Mouse (Mus musculus): ENCODE measurements around the gene Rhno1.

DNA sequence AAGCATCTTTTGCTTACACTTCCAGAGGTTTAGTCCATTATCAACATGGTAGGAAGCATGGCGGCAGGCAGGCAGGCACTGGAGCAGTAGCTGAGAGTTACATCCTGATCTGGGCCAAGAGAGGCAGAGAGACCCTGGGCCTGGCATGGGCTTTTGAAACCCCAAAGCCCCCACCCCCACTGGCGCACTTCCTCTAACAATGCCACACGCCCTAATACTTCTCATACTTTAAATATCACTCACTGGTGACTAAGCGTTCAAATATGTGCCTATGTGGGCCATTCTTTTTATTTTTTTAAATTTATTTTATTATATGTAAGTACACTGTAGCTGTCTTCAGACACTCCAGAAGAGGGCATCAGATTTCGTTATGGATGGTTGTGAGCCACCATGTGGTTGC is 3.8 kb upstream of the Rhno1 start:
- TF ChIP-seq CTCF (IDR thresholded peaks at IDR 0.05; ENCODE audit: low read depth, low read length): no peak
- no peak for TF ChIP-seq POLR2A (IDR thresholded peaks at IDR 0.05; ENCODE audit: insufficient read depth, low read length)
